Mouse (Mus musculus) thymus, postnatal 36 days (tissue): Measurements from ENCODE around the gene Hist2h2aa2.
"Not testable (repeated sequence)": the region's sequence is repeated elsewhere in the genome, so short reads cannot be mapped to it uniquely, and the experiment has no call there.

Source experiments
- DNase-seq, 2 experiments: peaks; one replicate each; pipeline ENCODE4 v3.0.0; 2022; ENCODE audit warnings: mixed read lengths in 2 of 2

The Hist2h2aa2 gene

GRCm38 (mm10) chr3:96261623-96262022 lies 21.5 kb upstream of the Hist2h2aa2 start:
- DNase-seq: no peak

- DNase-seq: no peak
Measured at GRCm38 (mm10) chr3:96260220-96260619, 20.1 kb upstream of the Hist2h2aa2 start.

- DNase-seq: no peak
Measured at GRCm38 (mm10) chr3:96257190-96257589, 17.1 kb upstream of the Hist2h2aa2 start.

GRCm38 (mm10) chr3:96255926-96256593 lies 16.0 kb upstream of the Hist2h2aa2 start:
- DNase-seq: no peak

- no peak for DNase-seq
Measured at GRCm38 (mm10) chr3:96254683-96255355, 14.7 kb upstream of the Hist2h2aa2 start.

- no peak for DNase-seq
Measured at GRCm38 (mm10) chr3:96251787-96252186, 11.7 kb upstream of the Hist2h2aa2 start.

GRCm38 (mm10) chr3:96250890-96251289 lies 10.8 kb upstream of the Hist2h2aa2 start:
- DNase-seq: no peak

- DNase-seq: peak in 1 of 2 experiments; percentile 45
Measured at GRCm38 (mm10) chr3:96249034-96249345, 8.9 kb upstream of the Hist2h2aa2 start.

- no peak for DNase-seq
Measured at GRCm38 (mm10) chr3:96248141-96249033, 8.3 kb upstream of the Hist2h2aa2 start.

- no peak for DNase-seq
Measured at GRCm38 (mm10) chr3:96247356-96248140, 7.5 kb upstream of the Hist2h2aa2 start.

GRCm38 (mm10) chr3:96246427-96246856 lies 6.4 kb upstream of the Hist2h2aa2 start, which contains the start of gene Hist2h3c1:
Gene Hist2h3c1 (plus strand): TSS chr3:96246685.
- not testable (repeated sequence) for DNase-seq

- peak in 1 of 2 experiments; percentile 20 for DNase-seq
Measured at GRCm38 (mm10) chr3:96246018-96246417, 5.9 kb upstream of the Hist2h2aa2 start.

- peak; percentile 87 to 88 for DNase-seq
Measured at GRCm38 (mm10) chr3:96245003-96245886, 5.2 kb upstream of the Hist2h2aa2 start, which contains the start of gene Hist2h2aa1. Gene Hist2h2aa1 (plus strand): TSS chr3:96245497.

- peak; percentile 19 to 28 for DNase-seq
Measured at GRCm38 (mm10) chr3:96243921-96244572, 4.0 kb upstream of the Hist2h2aa2 start.

GRCm38 (mm10) chr3:96240799-96241197 lies 722 bp upstream of the Hist2h2aa2 start:
- DNase-seq: no peak

- peak; percentile 33 to 64 for DNase-seq
Measured at GRCm38 (mm10) chr3:96238954-96239793, 902 bp downstream of the Hist2h2aa2 start, which contains the start of gene Hist2h3c2. Gene Hist2h3c2 (minus strand): TSS chr3:96239127.

- DNase-seq: no peak
Measured at GRCm38 (mm10) chr3:96237904-96238511, 2.1 kb downstream of the Hist2h2aa2 start.

GRCm38 (mm10) chr3:96237335-96237903 lies 2.7 kb downstream of the Hist2h2aa2 start:
- no peak for DNase-seq

- no peak for DNase-seq
Measured at GRCm38 (mm10) chr3:96236834-96237334, 3.2 kb downstream of the Hist2h2aa2 start.
